Mouse (Mus musculus) thymus, postnatal 25 days (tissue): ENCODE data around the gene Zfp385b.

Experiments used
- DNase-seq: peaks from one replicate; pipeline ENCODE4 v3.0.0; 2022

Gene Zfp385b

DNA sequence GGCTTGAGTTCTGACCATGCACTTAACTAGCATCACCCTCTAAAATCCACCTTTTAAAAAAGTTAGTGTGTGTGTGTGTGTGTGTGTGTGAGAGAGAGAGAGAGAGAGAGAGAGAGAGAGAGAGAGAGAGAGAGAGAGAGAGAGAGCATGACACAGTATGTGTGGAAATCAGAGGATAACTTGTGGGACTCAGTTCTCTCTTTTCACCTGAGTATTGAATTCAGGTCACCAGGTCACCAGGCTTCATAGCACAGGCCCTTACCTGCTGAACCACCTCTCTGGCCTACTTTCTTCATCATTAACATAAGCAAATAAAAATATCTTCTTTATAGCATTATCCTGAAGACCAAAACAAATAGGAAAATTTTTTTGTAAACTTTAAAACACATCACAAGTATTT lies at the start of gene Zfp385b:
TSS of gene Zfp385b (minus strand) at position 101 of the 400 bp plus-strand sequence.
- no peak for DNase-seq

DNA sequence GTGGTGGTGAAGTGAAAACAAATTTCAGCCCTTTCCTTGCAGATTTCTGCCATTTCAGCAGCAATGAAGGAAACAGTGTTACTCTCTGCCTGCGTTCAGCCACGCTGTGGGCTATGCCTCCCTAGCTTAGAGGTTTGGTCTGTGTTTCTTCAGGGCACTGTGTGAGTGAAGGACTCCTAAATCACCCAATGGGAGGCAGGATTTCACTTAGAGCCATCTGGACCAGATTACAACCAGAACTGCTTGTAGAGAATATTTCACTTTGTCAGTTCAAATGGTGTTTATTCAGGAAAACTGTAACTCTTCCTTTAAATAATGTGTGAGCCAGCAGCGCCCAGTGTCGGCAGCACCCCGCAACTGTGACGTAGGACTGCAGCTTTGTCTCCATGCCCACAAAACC lies 44.5 kb upstream of the Zfp385b start:
- no peak for DNase-seq

DNA sequence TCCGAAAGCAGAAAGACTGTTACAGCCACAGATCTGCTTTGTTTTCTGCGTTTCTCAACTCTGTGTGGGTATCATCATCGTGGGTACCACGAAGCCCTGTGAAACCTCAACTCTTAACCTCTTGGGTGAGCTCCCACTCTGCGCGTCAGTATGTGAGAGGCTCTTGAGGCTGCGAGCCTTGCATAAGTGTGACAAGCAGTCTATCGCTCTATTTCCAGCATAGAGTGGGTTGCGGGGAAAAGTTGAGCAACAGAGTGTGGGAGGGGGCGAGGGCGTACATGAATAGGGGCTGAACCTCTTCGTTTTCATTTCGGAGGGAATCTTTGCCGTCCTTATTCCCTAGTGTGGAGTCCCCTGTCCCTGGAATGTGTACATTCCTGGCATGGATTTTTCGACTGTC lies 44.1 kb upstream of the Zfp385b start:
- no peak for DNase-seq

GRCm38 (mm10) chr2:77841464-77841863 lies 22.0 kb upstream of the Zfp385b start:
- DNase-seq: no peak

DNA sequence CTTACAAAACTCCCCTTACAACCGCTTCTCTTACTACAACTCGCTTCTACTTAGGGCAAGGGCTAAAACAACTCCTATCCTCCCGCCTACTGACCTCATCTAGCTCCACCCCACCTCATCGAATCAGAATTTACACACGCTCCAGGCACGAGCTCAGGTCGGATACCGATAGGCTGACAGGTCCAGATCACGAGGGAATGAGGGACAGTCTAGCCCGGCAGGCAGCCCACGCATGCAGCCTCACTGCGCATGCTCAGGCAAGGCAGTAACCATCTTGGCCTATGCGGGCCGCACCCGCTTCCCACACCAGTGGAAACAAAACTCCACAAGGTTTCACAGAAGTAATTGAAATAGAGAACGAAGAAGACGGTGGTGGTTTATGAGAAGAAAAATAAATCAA lies 20.1 kb upstream of the Zfp385b start:
- no peak for DNase-seq

GRCm38 (mm10) chr2:77838688-77839087 lies 19.2 kb upstream of the Zfp385b start:
- DNase-seq: no peak

DNA sequence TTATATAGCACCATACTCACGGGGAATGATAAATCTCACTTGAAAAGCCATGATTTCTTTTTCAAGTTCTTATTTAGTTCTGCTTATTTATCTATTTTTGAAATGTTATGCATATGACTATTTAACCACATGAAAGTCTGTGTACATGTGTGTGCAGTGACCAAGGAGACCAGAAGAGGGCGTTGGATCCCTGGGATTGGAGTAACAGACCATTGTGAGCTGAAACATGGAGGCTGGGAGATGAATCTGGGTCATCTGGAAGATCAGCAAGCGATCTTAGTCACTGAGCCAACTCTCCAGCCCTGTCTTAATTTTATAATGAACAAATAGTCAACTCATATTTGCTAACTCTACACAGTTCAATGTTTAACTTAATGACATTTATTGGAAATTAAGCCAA lies 16.3 kb upstream of the Zfp385b start:
- no peak for DNase-seq

DNA sequence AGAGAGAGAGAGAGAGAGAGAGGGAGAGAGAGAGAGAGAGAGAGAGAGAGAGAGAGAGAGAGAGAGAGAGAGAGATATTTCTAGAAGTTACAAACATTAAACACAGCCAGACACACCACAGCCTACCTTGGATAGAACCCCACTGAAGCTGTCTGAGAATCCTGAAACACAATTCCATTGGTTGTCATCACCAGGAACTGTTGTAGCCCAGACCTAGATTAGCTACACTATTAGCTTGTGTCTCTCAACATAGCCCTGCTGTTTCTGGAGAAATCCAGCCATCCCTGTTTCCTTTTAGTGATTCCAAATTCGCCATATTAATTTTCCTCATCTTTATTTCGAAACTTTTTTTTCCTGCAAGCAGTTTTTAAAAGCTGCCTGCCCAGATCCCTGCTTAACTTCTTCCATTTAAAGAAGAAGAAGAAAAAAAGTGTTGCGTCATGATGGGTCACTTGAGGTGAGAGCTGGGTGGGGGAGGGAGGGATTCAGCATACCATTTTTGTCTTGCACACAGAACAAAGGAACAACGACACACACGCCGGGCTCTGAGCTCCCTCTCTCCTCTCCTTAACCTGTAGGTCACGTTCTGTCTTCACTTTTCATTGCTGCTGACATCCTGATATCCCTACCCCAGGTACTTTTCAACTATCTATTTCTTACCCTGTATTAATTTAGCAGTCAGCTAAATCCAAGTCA lies 6.8 kb upstream of the Zfp385b start:
- no peak for DNase-seq

DNA sequence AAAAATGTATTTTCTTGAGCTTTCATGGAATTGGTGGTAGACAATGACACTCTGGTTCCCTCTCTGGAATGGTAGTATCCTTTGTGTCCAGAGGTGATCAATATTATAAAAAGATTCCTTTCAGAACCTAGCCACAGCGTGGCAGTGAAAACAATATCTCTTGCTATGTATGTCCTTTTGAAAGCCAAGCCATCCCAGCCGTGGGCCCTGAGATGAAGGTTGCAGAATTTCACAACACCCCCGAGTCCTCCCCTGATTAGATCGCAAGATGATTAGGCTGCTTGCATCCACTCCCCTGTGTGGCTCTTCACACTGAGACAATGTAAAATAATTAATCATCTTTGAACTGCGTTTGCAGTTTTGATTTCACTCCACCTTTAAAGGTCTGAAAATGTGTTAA lies 3.6 kb upstream of the Zfp385b start:
- no peak for DNase-seq

DNA sequence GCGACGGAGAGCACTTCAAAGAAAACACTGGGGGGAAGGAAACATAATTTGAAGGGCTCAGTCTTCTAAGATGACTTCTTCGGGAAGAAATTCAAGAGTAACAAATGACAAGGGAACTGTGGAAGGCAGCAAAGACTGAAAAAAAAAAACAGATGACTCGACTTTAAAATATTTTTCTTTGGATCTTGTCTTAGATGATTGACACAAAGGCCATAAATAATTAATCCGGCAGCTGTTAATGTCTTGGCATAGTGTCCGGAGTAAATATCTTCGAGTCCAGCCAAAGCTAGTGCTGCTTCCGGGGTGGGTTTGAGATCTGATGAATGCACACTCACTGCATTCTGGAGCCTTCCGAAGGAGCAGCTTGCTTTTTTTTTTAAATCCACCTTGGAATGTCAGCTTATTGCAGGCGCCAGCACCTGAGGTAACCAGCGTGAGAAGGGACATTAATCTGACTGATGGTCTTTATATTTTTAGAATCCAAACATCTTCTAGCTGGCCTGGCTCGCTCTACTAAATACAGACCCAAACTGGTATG lies 2.0 kb downstream of the Zfp385b start:
- DNase-seq: no peak

DNA sequence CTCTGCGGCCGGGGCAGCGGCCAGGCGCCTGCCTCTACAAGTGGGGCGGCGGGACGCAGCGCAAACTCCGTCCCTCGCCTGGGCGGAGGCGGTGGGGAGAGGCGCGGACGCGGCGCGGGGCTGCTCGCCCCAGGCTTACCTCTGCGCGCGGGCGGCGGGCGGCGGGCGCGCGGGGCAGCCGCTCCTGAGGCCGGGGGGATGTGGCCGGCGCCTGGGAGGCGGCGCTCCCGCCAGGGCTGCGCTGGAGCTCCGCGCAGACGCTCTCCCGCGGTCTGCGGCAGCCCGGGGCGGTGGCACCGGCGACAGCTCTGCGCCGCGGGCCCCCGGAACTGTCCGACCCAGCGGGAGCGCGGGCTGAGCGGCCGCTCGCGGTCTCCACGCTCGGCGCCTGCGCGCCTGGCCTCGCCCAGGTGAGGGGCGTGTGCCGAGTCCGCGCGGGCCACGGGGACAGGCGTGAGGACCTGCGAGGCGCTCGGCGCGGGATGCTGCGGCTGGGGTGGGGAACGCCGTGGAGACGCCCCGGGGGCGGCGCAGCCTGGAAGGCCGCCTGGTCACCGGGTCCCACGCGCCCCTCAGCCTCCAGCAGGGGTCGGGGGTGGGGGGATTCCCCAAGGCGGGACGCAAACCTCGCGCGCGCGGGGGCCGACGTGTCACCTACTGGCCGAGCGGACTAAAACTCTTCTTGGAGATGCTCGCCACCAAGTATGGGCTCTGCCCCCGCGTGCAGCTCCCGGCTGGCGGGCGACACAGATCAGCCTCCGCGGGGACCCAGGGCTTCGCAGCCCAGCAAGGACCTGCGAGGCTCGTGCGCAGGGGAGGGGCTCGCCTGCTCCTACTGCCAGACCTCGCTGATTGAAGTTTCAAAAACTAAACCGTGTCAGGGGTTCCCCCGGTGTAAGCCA lies 2.8 kb downstream of the Zfp385b start:
- no peak for DNase-seq

- DNase-seq: no peak
Observed at GRCm38 (mm10) chr2:77815775-77816412, 3.5 kb downstream of the Zfp385b start.

DNA sequence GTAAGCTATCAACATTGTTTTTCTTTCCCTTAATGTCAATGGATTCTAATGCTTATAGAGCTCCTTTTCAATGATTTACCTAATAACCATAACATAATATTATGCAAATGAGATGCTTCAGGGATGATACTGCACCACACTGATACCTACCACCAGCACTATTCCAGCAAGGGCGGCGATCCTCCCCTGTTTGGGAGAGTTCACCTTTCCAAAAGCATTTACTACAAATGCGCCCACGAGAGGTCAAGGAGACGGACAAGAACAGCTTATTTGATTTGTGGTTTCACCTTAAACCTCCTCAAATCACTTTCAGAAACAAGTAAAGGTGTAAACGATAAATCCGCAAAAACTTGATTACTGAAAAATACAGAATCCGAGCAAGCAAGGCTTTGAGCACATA lies 4.5 kb downstream of the Zfp385b start:
- DNase-seq: no peak

DNA sequence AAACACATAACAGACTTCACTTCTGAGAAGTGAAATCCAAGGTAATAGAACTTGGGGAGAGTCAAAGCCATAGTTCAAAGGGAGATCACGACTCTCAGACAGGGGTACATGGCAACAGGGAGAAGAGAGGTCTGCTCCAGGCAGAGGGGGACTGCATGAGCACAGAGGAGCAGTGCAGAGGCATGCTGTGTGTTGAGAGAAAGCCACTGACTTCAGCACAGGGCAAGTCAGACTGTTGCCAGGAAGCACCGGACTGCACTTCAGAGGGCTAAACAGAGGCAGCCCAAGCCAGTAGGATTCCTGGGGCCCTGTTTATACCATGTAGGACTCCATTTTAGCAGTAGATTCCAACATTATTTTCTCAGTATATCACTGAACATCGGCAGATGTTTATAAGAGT lies 6.4 kb downstream of the Zfp385b start:
- DNase-seq: no peak

- DNase-seq: no peak
Observed at GRCm38 (mm10) chr2:77810748-77811147, 8.7 kb downstream of the Zfp385b start.

GRCm38 (mm10) chr2:77804781-77805180 lies 14.7 kb downstream of the Zfp385b start:
- DNase-seq: no peak

DNA sequence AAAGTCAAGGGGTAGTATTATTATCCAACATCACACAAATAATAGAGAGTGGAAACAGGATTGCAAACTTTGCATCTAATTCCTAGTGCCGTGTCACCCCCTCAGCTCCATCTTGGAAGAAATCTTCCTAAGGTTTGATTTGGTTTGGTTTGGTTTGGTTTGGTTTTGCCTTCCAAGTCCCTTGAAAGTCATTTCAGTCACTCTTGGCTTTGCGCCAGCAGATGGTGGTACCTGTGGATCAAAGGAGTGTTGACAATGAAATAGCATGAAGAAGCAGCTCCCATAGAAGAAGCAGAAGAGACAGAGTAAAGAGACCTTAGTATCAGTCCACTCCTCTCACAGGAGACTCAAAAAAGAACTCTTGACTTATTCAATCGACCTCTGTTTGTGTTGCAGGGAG lies 17.1 kb downstream of the Zfp385b start:
- DNase-seq: no peak

- no peak for DNase-seq
Observed at GRCm38 (mm10) chr2:77801430-77801829, 18.0 kb downstream of the Zfp385b start.

DNA sequence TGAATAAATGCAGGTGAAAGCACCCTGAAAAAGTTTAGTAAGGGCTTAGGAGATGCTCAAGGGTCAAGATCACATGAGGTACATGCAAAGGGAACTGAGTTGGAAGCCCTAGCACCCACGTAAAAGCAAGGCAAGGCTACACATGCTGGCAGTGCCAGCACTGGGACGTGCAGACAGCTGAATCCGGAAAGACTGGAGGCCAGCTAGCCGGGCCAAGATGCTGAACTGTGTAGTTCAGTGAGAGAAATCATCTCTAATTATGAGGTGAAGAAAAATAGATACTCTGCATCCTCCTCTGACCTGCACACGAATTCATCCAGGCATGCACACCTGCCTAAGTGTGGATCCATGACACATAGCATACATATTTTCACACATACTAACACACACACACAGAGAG lies 18.4 kb downstream of the Zfp385b start:
- no peak for DNase-seq

- no peak for DNase-seq
Observed at GRCm38 (mm10) chr2:77797233-77797632, 22.2 kb downstream of the Zfp385b start.

GRCm38 (mm10) chr2:77795859-77796552 lies 23.4 kb downstream of the Zfp385b start:
- no peak for DNase-seq

GRCm38 (mm10) chr2:77790846-77791245 lies 28.6 kb downstream of the Zfp385b start:
- no peak for DNase-seq

DNA sequence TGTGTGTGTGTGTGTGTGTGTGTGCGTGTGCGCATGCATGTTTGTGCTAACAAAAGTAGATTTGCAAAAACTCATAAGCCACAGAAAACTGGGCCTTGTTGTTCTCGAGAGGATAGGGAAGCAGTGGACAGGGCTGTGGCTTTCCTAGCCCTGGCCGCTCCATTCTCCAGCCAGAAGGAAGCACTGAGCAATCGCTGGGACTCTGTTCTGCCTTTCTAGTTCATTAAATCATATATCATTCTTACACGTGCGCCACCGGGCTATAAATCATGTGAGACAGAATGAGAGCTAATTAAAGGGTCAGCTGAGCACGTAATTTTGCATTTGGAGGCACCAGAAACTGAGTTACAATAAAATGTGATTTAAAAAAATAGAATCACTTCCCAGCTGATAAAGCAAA lies 29.1 kb downstream of the Zfp385b start:
- DNase-seq: no peak
